Mouse (Mus musculus) forebrain, embryonic 12.5 days (tissue): Measurements from ENCODE around the gene Ifit2. TPM values are rescaled to one million over a fixed set of nuclear protein-coding genes. Genes with fewer than 3 reads are reported as not detected.

Source experiments
- ATAC-seq: fragments of 200-750 bp; cut with Nextera tagmentation; 2 replicates; pipeline ENCODE4 v1.8.0; 2017; ENCODE audit warnings: moderate TSS enrichment; ENCODE audit not compliant: low FRiP score
- H3K27ac ChIP-seq: fragments of 300-500 bp; sonication (generic); 2 replicates; pipeline ENCODE4 v1.5.1; 2016; ENCODE audit warnings: mild to moderate bottlenecking
- H3K27me3 ChIP-seq: fragments of 300-500 bp; sonication (generic); 2 replicates; pipeline ENCODE4 v1.6.1; 2016; ENCODE audit warnings: mild to moderate bottlenecking
- H3K36me3 ChIP-seq: fragments of 300-500 bp; sonication (generic); replicated peaks from 2 replicates; pipeline ENCODE4 v1.6.1; 2016; ENCODE audit warnings: mild to moderate bottlenecking
- H3K4me1 ChIP-seq: fragments of 300-500 bp; sonication (generic); 2 replicates; pipeline ENCODE4 v1.6.1; 2016
- H3K4me2 ChIP-seq: fragments of 300-500 bp; sonication (generic); 2 replicates; pipeline ENCODE4 v1.6.1; 2016; ENCODE audit warnings: mild to moderate bottlenecking, moderate library complexity
- H3K4me3 ChIP-seq: fragments of 300-500 bp; sonication (generic); replicated peaks from 2 replicates; pipeline ENCODE4 v1.5.1; 2016; ENCODE audit warnings: mild to moderate bottlenecking
- H3K9ac ChIP-seq: fragments of 300-500 bp; sonication (generic); 2 replicates; pipeline ENCODE4 v1.6.1; 2016; ENCODE audit warnings: mild to moderate bottlenecking
- H3K9me3 ChIP-seq: fragments of 300-500 bp; sonication (generic); 2 replicates; pipeline ENCODE4 v1.6.1; 2016
- WGBS: fragments of 180-500 bp; shearing (Covaris S2); methylation state at CpG from one replicate; pipeline ENCODE4 v1.1.7; 2016; 5-methylcytosine and 5-hydroxymethylcytosine counted together
- polyA plus RNA-seq: library from polyadenylated mRNA; unstranded; fragments of >200 nt; fragmentation: Nextera tagmentation; extraction: Ambion mirVana; gene quantifications from 2 replicates; pipeline ENCODE4 v1.2.1, GENCODE M21; 2016

Ifit2 gene
- polyA plus RNA-seq: 6.1 and 6.3 TPM in 2 replicates

GRCm38 (mm10) chr19:34550534-34551223, at the start of gene Ifit2:
Gene Ifit2, plus strand, starts transcription at chr19:34550694.
- Histone ChIP-seq H3K36me3 (no peaks in the 10 kb centered on the region), H3K27ac (0 out of 2 replicates have a peak within 1 kb of the TSS, but pooled peaks have one; percentile 19), H3K4me2 (peak within 1 kb of the TSS; percentile 62), H3K4me3 (peak within 1 kb of the TSS; percentile 47), H3K4me1 (no peaks in the 10 kb centered on the region), H3K9me3 (no peaks in the 10 kb centered on the region), H3K9ac (peak within 1 kb of the TSS; percentile 52), H3K27me3 (no peaks in the 10 kb centered on the region)
- ATAC-seq: peak; percentile 95
- WGBS: 1% methylated on average over 22 of the region's 22 CpGs

DNA sequence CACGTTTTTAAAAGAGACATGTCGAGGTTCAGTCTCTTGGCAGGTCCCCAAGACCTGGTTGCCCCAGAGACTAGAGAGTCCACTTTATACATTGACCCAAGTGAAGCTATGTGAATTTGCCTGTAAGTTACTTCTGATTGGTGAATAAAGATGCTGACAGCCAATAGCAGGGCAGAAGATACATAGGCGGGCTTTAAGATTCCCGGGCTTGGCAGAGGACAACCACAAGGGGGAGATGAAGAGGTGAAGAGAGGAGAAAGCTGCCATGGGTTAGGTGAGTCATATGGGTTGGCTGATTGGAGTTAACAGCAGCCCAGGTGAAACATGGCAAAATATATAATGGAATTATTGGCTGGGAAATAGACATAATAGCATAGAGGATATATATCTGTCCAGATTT, 49.7 kb upstream of the Ifit2 start:
- Histone ChIP-seq H3K9me3 (no peaks in the 10 kb centered on the region), H3K36me3 (peaks cover 4% of the 10 kb centered on the region; the same call in 1 of the 2 replicates), H3K9ac (no peak overlapping the region), H3K4me2 (no peak overlapping the region), H3K27me3 (no peaks in the 10 kb centered on the region), H3K4me3 (no peak overlapping the region), H3K27ac (no peak overlapping the region), H3K4me1 (no peaks in the 10 kb centered on the region)
- no peak for ATAC-seq
- WGBS: 52% methylated on average over 4 of the region's 4 CpGs

DNA sequence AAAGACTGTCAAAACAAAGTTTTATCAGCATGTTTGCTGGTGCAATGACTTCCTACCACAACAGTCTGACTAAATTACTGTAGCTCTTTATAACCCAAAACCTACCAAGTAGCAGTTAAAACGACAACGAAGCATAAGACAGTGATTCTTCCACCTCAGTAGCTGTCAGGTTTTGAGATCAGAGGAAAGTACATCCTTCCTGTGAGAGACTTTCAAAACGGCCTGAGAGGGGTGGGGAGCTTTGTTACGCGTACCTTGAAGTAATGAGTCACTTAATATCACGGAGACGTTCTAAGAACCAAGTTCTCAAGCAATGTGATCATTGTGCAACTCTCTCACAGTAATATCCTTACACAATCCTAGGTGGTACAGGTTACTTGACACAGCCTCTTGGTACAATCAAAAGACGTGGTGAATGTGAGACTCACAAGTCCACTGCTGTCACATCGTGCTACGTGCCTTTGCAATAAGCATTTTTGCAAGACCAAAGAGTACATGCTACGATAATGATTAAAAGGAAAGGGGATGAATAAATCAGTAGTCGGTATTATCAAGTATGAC, 45.3 kb upstream of the Ifit2 start:
- Histone ChIP-seq H3K27ac (no peak overlapping the region), H3K4me1 (no peaks in the 10 kb centered on the region), H3K9me3 (no peaks in the 10 kb centered on the region), H3K4me3 (no peak overlapping the region), H3K36me3 (peaks cover 11% of the 10 kb centered on the region; the same call in 1 of the 2 replicates), H3K4me2 (no peak overlapping the region), H3K27me3 (no peaks in the 10 kb centered on the region), H3K9ac (no peak overlapping the region)
- WGBS: 94% methylated on average over 12 of the region's 12 CpGs
- ATAC-seq: no peak

GRCm38 (mm10) chr19:34510717-34511116, 39.8 kb upstream of the Ifit2 start:
- no peak for ATAC-seq
- Histone ChIP-seq H3K27me3 (no peaks in the 10 kb centered on the region), H3K4me3 (no peak overlapping the region)

DNA sequence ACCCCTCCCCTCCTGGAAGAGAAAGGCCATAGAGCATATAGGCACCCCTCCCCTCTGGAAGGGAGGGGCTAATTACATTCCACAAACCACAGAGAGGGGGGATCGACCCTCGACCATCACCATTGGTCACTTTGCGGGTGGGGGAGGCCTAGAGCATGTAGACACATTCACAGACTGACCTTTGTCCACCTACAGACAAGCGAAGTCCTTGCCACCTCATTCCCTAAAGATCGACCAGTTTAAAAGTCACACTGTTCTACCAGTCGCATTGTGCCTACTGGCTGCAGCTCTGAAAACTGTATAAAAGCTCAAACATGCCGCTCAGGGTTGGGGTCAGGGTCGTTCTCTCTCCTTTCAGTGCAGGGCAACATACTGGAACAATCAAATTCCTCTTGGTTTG, 39.0 kb upstream of the Ifit2 start:
- 73% methylated on average over 8 of the region's 8 CpGs for WGBS
- Histone ChIP-seq H3K4me1 (no peaks in the 10 kb centered on the region), H3K27ac (no peak overlapping the region), H3K9ac (no peak overlapping the region), H3K4me2 (no peak overlapping the region), H3K4me3 (no peak overlapping the region), H3K27me3 (no peaks in the 10 kb centered on the region), H3K9me3 (no peaks in the 10 kb centered on the region), H3K36me3 (peaks cover 8% of the 10 kb centered on the region; the same call in 1 of the 2 replicates)
- no peak for ATAC-seq

More at GRCm38 (mm10) chr19:34510717-34511116, 39.8 kb upstream of the Ifit2 start:
- Histone ChIP-seq H3K4me1 (no peaks in the 10 kb centered on the region), H3K4me2 (no peak overlapping the region), H3K9me3 (no peaks in the 10 kb centered on the region), H3K36me3 (peaks cover 11% of the 10 kb centered on the region; the same call in 1 of the 2 replicates), H3K27ac (no peak overlapping the region), H3K9ac (no peak overlapping the region)
- 93% methylated on average over 5 of the region's 5 CpGs for WGBS

GRCm38 (mm10) chr19:34515681-34516080, 34.8 kb upstream of the Ifit2 start:
- no peak overlapping the region for H3K4me3 ChIP-seq
- no peaks in the 10 kb centered on the region for H3K9me3 ChIP-seq
- H3K4me1 ChIP-seq: no peaks in the 10 kb centered on the region
- no peak overlapping the region for H3K4me2 ChIP-seq
- H3K9ac ChIP-seq: no peak overlapping the region
- 88% methylated on average over 3 of the region's 3 CpGs for WGBS
- H3K27ac ChIP-seq: no peak overlapping the region
- H3K36me3 ChIP-seq: peaks cover 4% of the 10 kb centered on the region; the same call in 1 of the 2 replicates
- no peak for ATAC-seq
- H3K27me3 ChIP-seq: no peaks in the 10 kb centered on the region

DNA sequence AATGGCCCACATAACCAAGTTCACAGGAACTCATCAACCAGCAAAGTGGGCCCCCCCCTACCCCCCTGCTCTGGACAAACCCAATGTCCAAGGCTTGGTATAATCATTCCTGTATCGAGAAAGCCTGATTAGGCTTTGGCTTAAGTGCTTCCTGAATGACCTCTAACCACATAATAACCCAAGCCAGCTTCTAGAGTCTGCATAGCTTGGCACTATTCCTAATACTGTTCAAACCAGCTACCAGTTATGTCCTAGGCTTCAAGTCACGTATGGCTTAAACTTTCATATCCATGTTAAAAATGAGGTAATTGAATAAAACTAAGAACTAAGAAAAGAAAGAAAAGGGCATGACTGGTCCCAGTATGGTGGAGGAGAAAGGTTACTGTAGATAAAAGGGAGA, 34.1 kb upstream of the Ifit2 start:
- no peaks in the 10 kb centered on the region for H3K27me3 ChIP-seq
- H3K36me3 ChIP-seq: peaks cover 2% of the 10 kb centered on the region; the same call in 1 of the 2 replicates
- no peaks in the 10 kb centered on the region for H3K9me3 ChIP-seq
- no peak for ATAC-seq
- H3K4me3 ChIP-seq: no peak overlapping the region
- H3K27ac ChIP-seq: no peak overlapping the region
- no peak overlapping the region for H3K4me2 ChIP-seq
- H3K4me1 ChIP-seq: no peaks in the 10 kb centered on the region
- 96% methylated on average over 2 of the region's 2 CpGs for WGBS
- no peak overlapping the region for H3K9ac ChIP-seq

DNA sequence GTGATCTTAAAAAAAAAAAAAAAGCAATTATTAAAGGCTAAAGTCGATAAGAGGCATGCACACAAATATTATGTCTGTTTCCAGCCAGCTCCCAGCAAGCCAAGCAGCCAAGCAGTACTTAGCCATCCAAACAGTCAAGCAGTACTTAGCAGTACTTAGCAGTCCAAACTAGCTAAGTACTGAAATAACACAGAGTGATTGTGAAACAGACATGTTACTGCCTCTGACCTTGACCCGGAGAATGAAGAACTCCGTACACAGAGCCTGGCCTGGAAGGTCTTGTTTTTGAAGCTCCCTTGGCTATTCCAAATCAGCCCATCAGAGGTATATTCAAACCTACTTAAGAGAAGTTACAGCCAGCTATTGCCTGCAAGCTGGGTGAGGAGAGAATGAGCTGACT, 33.3 kb upstream of the Ifit2 start:
- no peak overlapping the region for H3K9ac ChIP-seq
- H3K27me3 ChIP-seq: no peaks in the 10 kb centered on the region
- H3K4me3 ChIP-seq: no peak overlapping the region
- H3K9me3 ChIP-seq: no peaks in the 10 kb centered on the region
- 94% methylated on average over 3 of the region's 3 CpGs for WGBS
- no peak overlapping the region for H3K4me2 ChIP-seq
- H3K36me3 ChIP-seq: peaks cover 2% of the 10 kb centered on the region; the same call in 1 of the 2 replicates
- no peak overlapping the region for H3K27ac ChIP-seq
- H3K4me1 ChIP-seq: no peaks in the 10 kb centered on the region
- ATAC-seq: no peak

GRCm38 (mm10) chr19:34517812-34518594, 32.5 kb upstream of the Ifit2 start:
- H3K9ac ChIP-seq: no peak overlapping the region
- peaks cover 2% of the 10 kb centered on the region; the same call in 1 of the 2 replicates for H3K36me3 ChIP-seq

DNA sequence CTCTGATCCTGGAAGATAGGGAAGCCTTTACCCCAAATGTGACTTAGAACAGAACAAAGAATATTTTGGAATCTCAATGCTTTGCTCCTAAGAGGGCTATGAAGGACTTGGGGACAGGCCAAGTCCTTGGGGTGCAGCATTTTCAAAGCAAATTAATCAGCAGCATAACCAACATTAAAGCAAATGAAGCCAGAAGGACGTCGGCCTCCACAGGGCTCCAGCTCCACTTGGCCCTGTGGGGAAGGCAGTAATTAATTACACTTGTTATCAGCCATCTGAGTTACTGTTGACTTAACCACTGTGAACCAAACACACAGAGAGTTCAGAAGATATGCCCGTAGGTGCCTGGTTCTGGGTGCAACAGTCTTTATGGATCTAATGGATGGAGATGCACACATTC, 31.7 kb upstream of the Ifit2 start:
- WGBS: 84% methylated on average over 3 of the region's 3 CpGs
- Histone ChIP-seq H3K36me3 (peaks cover 2% of the 10 kb centered on the region; the same call in 1 of the 2 replicates), H3K9me3 (no peaks in the 10 kb centered on the region), H3K4me1 (no peaks in the 10 kb centered on the region), H3K9ac (no peak overlapping the region), H3K4me2 (no peak overlapping the region), H3K27me3 (no peaks in the 10 kb centered on the region), H3K4me3 (no peak overlapping the region), H3K27ac (no peak overlapping the region)
- ATAC-seq: no peak

More at GRCm38 (mm10) chr19:34517812-34518594, 32.5 kb upstream of the Ifit2 start:
- ATAC-seq: no peak
- no peak overlapping the region for H3K4me2 ChIP-seq
- H3K9me3 ChIP-seq: no peaks in the 10 kb centered on the region
- no peaks in the 10 kb centered on the region for H3K4me1 ChIP-seq
- WGBS: 94% methylated on average over 13 of the region's 13 CpGs
- no peak overlapping the region for H3K4me3 ChIP-seq
- no peak overlapping the region for H3K27ac ChIP-seq
- H3K27me3 ChIP-seq: no peaks in the 10 kb centered on the region

DNA sequence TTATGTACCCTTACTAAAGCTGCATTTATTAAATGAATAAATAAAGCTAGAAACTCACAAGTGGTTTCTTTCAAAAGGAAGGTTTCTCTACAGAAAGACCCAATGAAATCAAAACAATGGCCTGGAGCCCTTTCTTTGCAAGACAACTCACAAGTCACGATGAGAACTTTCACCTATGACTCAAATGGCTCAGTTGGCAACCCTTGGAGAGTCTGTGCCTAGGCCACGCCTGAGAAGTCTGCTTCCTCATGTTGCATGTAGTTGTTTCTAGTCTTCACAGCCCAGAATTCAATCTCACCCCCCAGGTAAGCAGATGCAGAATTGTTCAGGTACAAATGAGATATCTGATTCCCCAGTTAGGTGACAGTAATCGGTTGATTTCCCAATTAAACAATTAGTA, 30.8 kb upstream of the Ifit2 start:
- Histone ChIP-seq H3K9ac (no peak overlapping the region), H3K27ac (no peak overlapping the region), H3K36me3 (peaks cover 2% of the 10 kb centered on the region; the same call in 1 of the 2 replicates), H3K27me3 (no peaks in the 10 kb centered on the region), H3K4me3 (no peak overlapping the region), H3K4me1 (no peaks in the 10 kb centered on the region), H3K4me2 (no peak overlapping the region), H3K9me3 (no peaks in the 10 kb centered on the region)
- WGBS: 90% methylated on average over 3 of the region's 3 CpGs
- ATAC-seq: no peak

DNA sequence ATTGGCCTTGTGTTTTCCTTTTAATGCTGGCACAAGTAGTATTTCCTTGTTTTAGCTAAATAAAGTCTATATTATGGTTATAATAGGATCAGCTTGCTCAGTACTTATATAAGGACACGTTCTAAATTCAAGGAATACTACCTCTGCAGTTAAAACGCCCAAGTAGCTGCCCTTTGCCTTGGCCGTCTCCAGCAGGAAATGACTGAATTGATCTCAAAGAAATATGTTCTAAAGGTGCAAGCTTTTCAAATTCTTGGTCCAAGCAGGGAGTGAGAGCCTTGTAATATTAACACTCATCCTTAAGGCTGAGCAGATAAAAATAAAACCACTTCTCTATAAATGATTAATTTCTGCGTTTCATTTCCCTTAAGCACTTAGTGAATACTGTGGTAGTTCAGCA, 30.4 kb upstream of the Ifit2 start:
- H3K27me3 ChIP-seq: no peaks in the 10 kb centered on the region
- no peaks in the 10 kb centered on the region for H3K4me1 ChIP-seq
- H3K27ac ChIP-seq: no peak overlapping the region
- no peak overlapping the region for H3K4me2 ChIP-seq
- H3K9ac ChIP-seq: no peak overlapping the region
- no peaks in the 10 kb centered on the region for H3K9me3 ChIP-seq
- 90% methylated on average over 4 of the region's 4 CpGs for WGBS
- no peak overlapping the region for H3K4me3 ChIP-seq
- ATAC-seq: no peak
- H3K36me3 ChIP-seq: peaks cover 2% of the 10 kb centered on the region; the same call in 1 of the 2 replicates
